Mouse (Mus musculus) thymus, adult 2 months (tissue): ENCODE measurements around the gene Napepld. TPM values are rescaled to one million over a fixed set of nuclear protein-coding genes. Genes with fewer than 3 reads are reported as not detected.
"Not testable (repeated sequence)": the region's sequence is repeated elsewhere in the genome, so short reads cannot be mapped to it uniquely, and the experiment has no call there.

Experiments
- DNase-seq: peaks from one replicate; pipeline ENCODE4 v3.0.0; 2021
- H3K27ac ChIP-seq: fragments of 200-500 bp; 2 replicates; pipeline ENCODE4 v1.5.1; 2012; ENCODE audit warnings: low read length, control low read depth; ENCODE audit not compliant: control insufficient read depth, insufficient read depth
- H3K27me3 ChIP-seq: fragments of 200-500 bp; 2 replicates; pipeline ENCODE4 v1.6.1; 2012; ENCODE audit warnings: mild to moderate bottlenecking, low read length, moderate library complexity, mixed read lengths; ENCODE audit not compliant: control insufficient read depth, insufficient read depth
- H3K36me3 ChIP-seq: fragments of 200-500 bp; 2 replicates; pipeline ENCODE4 v1.6.1; 2012; ENCODE audit warnings: mild to moderate bottlenecking, low read length, moderate library complexity; ENCODE audit not compliant: control insufficient read depth, insufficient read depth
- H3K4me1 ChIP-seq: fragments of 200-500 bp; replicated peaks from 2 replicates; pipeline ENCODE4 v1.6.1; 2012; ENCODE audit warnings: low read length; ENCODE audit not compliant: control insufficient read depth, insufficient read depth
- H3K4me3 ChIP-seq: fragments of 200-500 bp; 2 replicates; pipeline ENCODE4 v1.5.1; 2012; ENCODE audit warnings: mild to moderate bottlenecking, low read length, control low read depth, moderate library complexity; ENCODE audit not compliant: control insufficient read depth, insufficient read depth
- CTCF ChIP-seq: fragments of 200-500 bp; IDR thresholded peaks from 2 replicates; pipeline ENCODE4 v1.5.1; 2012; ENCODE audit warnings: mild to moderate bottlenecking, control low read depth, low read length, moderate library complexity, borderline replicate concordance; ENCODE audit not compliant: control insufficient read depth, poor library complexity, insufficient read depth; ENCODE audit errors: extremely low read depth
- POLR2A ChIP-seq: fragments of 200-500 bp; IDR thresholded peaks from 2 replicates; pipeline ENCODE4 v1.6.1; 2012; ENCODE audit warnings: mild to moderate bottlenecking, low read length, control low read depth, moderate library complexity; ENCODE audit not compliant: control insufficient read depth, poor library complexity, insufficient read depth; ENCODE audit errors: extremely low read depth
- WGBS: fragments of 180-500 bp; shearing (Covaris S2); methylation state at CpG from one replicate; pipeline ENCODE4 v1.1.7; 2018; 5-methylcytosine and 5-hydroxymethylcytosine counted together
- polyA plus RNA-seq: library from polyadenylated mRNA; depleted of rRNA; stranded (reverse); fragments of >200 nt; gene quantifications from 2 replicates; pipeline ENCODE4 v1.2.3, GENCODE M21; 2012; rRNA removed

The Napepld gene
- polyA plus RNA-seq, 1 experiment = 1.5 TPM

- Histone ChIP-seq H3K4me3 (peak within 1 kb of the TSS; percentile 81), H3K36me3 (peaks cover 14% of the 10 kb centered on the region), H3K27ac (peak within 1 kb of the TSS; percentile 55; the same call in 1 of the 2 replicates), H3K4me1 (peaks cover 11% of the 10 kb centered on the region), H3K27me3 (no peaks in the 10 kb centered on the region)
- TF ChIP-seq POLR2A (peak; percentile 91), CTCF (no peak)
- WGBS = 1% methylated on average over 37 of the region's 40 CpGs
- peak; percentile 89 for DNase-seq
Measured at GRCm38 (mm10) chr5:21645439-21646132, 55.6 kb downstream of the Napepld start, which contains the start of the genes Fbxl13 and Armc10. Fbxl13 (minus strand) TSS chr5:21645634. Armc10 (plus strand) TSS chr5:21645813.

GRCm38 (mm10) chr5:21644891-21645438 is 56.2 kb downstream of the Napepld start:
- Histone ChIP-seq H3K36me3 (peaks cover 10% of the 10 kb centered on the region), H3K4me3 (peak overlapping the region; percentile 39), H3K27ac (no peak overlapping the region), H3K4me1 (peaks cover 11% of the 10 kb centered on the region), H3K27me3 (no peaks in the 10 kb centered on the region)
- 27% methylated on average over 14 of the region's 14 CpGs for WGBS
- no peak for TF ChIP-seq CTCF
- no peak for TF ChIP-seq POLR2A
- DNase-seq = peak; percentile 65

- WGBS = 52% methylated on average over 1 of the region's 1 CpGs
- TF ChIP-seq CTCF (no peak), POLR2A (no peak)
- DNase-seq = no peak
- H3K4me1 ChIP-seq = peaks cover 11% of the 10 kb centered on the region
- H3K36me3 ChIP-seq = 0 out of 2 replicates have a peak, but pooled peaks cover 1% of the 10 kb centered on the region
- no peaks in the 10 kb centered on the region for H3K27me3 ChIP-seq
- H3K4me3 ChIP-seq = no peak overlapping the region
- no peak overlapping the region for H3K27ac ChIP-seq
Measured at GRCm38 (mm10) chr5:21643606-21644005, 57.6 kb downstream of the Napepld start.

- H3K4me1 ChIP-seq = peaks cover 8% of the 10 kb centered on the region
- peak; percentile 55 for DNase-seq
- WGBS = 0% methylated on average over 1 of the region's 1 CpGs
- H3K27me3 ChIP-seq = no peaks in the 10 kb centered on the region
- no peak overlapping the region for H3K27ac ChIP-seq
- no peaks in the 10 kb centered on the region for H3K36me3 ChIP-seq
- H3K4me3 ChIP-seq = no peak overlapping the region
- no peak for TF ChIP-seq CTCF
- no peak for TF ChIP-seq POLR2A
Measured at GRCm38 (mm10) chr5:21640961-21641360, 60.2 kb downstream of the Napepld start.

- H3K4me3 ChIP-seq = no peak overlapping the region
- no peak overlapping the region for H3K27ac ChIP-seq
- no peak for TF ChIP-seq POLR2A
- TF ChIP-seq CTCF = no peak
- no peaks in the 10 kb centered on the region for H3K27me3 ChIP-seq
- no peaks in the 10 kb centered on the region for H3K36me3 ChIP-seq
- no peak for DNase-seq
- H3K4me1 ChIP-seq = no peaks in the 10 kb centered on the region
Measured at GRCm38 (mm10) chr5:21625916-21626315, 75.3 kb downstream of the Napepld start.

- no peak for DNase-seq
- WGBS = 86% methylated on average over 3 of the region's 3 CpGs
Measured at GRCm38 (mm10) chr5:21616450-21617009, 84.7 kb downstream of the Napepld start.

GRCm38 (mm10) chr5:21614299-21614698 is 86.9 kb downstream of the Napepld start:
- not testable (repeated sequence) for H3K4me3 ChIP-seq, H3K27ac ChIP-seq, H3K27me3 ChIP-seq, DNase-seq, H3K4me1 ChIP-seq, H3K36me3 ChIP-seq
- WGBS = 98% methylated on average over 11 of the region's 11 CpGs

More at GRCm38 (mm10) chr5:21616450-21617009, 84.7 kb downstream of the Napepld start:
- Histone ChIP-seq H3K27me3 (no peaks in the 10 kb centered on the region), H3K36me3 (no peaks in the 10 kb centered on the region), H3K27ac (no peak overlapping the region), H3K4me1 (no peaks in the 10 kb centered on the region), H3K4me3 (no peak overlapping the region)
- TF ChIP-seq POLR2A (no peak), CTCF (no peak)

Other genes with a start within 250 kb of the Napepld start
- 1.6 and 2.0 TPM in 2 replicates for gene Lrrc17, start 157.8 kb downstream of the Napepld start, polyA plus RNA-seq
- 0.09 and 0.12 TPM in 2 replicates for gene Fbxl13, start 55.8 kb downstream of the Napepld start, polyA plus RNA-seq
- 44.6 and 56.0 TPM in 2 replicates for gene Armc10, start 55.6 kb downstream of the Napepld start, polyA plus RNA-seq
- gene Pmpcb, start 35.7 kb upstream of the Napepld start, polyA plus RNA-seq = 29.3 and 34.0 TPM in 2 replicates
- 17.0 and 27.0 TPM in 2 replicates for gene Dnajc2, start 83.9 kb upstream of the Napepld start, polyA plus RNA-seq
- 25.3 and 27.2 TPM in 2 replicates for gene Psmc2, start 83.9 kb upstream of the Napepld start, polyA plus RNA-seq
- not detected in 2 replicates for gene Slc26a5, start 164.2 kb upstream of the Napepld start, polyA plus RNA-seq